Mouse (Mus musculus) ES-Bruce4 (cell line): ENCODE measurements at regions not wholly inside any gene's neighbourhood (a gene's known extent, or its start where the extent isn't known, plus 50 kb on each side); places are given as distances from the start of the nearest gene placed in this dataset.

ENCODE experiments used
- H3K27ac ChIP-seq: 2 replicates; pipeline ENCODE4 v1.5.1; 2012; ENCODE audit warnings: low read length, inconsistent platforms; ENCODE audit not compliant: insufficient read depth
- H3K27me3 ChIP-seq: 2 replicates; pipeline ENCODE4 v1.6.1; 2012; ENCODE audit warnings: mild to moderate bottlenecking, low read length, inconsistent platforms; ENCODE audit not compliant: control insufficient read depth, poor library complexity, insufficient read depth, severe bottlenecking
- H3K36me3 ChIP-seq: 2 replicates; pipeline ENCODE4 v1.6.1; 2012; ENCODE audit warnings: inconsistent platforms, mild to moderate bottlenecking, low read length, moderate library complexity; ENCODE audit not compliant: control insufficient read depth, poor library complexity, insufficient read depth, severe bottlenecking
- H3K4me1 ChIP-seq: one replicate; pipeline ENCODE4 v1.8.1; 2011; ENCODE audit warnings: low read length; ENCODE audit not compliant: control insufficient read depth, insufficient read depth
- H3K4me3 ChIP-seq: 2 replicates; pipeline ENCODE4 v1.5.1; 2011; ENCODE audit warnings: low read depth, mild to moderate bottlenecking, low read length
- H3K9ac ChIP-seq: 2 replicates; pipeline ENCODE4 v1.6.1; 2012; ENCODE audit warnings: low read depth, mild to moderate bottlenecking, inconsistent platforms; ENCODE audit not compliant: poor library complexity, severe bottlenecking
- H3K9me3 ChIP-seq: replicated peaks from 2 replicates; pipeline ENCODE4 v1.6.1; 2012; ENCODE audit warnings: mild to moderate bottlenecking, low read length, inconsistent platforms; ENCODE audit not compliant: control insufficient read depth, poor library complexity, insufficient read depth, severe bottlenecking
- CTCF ChIP-seq: IDR thresholded peaks from one replicate; pipeline ENCODE4 v1.8.1; 2011; ENCODE audit warnings: low read depth, low read length
- EP300 ChIP-seq: IDR thresholded peaks from 2 replicates; pipeline ENCODE4 v1.6.1; 2011; ENCODE audit warnings: low read depth, low read length; ENCODE audit not compliant: insufficient read depth
- POLR2A ChIP-seq: IDR thresholded peaks from one replicate; pipeline ENCODE4 v1.8.1; 2011; ENCODE audit warnings: low read length; ENCODE audit not compliant: insufficient read depth

DNA sequence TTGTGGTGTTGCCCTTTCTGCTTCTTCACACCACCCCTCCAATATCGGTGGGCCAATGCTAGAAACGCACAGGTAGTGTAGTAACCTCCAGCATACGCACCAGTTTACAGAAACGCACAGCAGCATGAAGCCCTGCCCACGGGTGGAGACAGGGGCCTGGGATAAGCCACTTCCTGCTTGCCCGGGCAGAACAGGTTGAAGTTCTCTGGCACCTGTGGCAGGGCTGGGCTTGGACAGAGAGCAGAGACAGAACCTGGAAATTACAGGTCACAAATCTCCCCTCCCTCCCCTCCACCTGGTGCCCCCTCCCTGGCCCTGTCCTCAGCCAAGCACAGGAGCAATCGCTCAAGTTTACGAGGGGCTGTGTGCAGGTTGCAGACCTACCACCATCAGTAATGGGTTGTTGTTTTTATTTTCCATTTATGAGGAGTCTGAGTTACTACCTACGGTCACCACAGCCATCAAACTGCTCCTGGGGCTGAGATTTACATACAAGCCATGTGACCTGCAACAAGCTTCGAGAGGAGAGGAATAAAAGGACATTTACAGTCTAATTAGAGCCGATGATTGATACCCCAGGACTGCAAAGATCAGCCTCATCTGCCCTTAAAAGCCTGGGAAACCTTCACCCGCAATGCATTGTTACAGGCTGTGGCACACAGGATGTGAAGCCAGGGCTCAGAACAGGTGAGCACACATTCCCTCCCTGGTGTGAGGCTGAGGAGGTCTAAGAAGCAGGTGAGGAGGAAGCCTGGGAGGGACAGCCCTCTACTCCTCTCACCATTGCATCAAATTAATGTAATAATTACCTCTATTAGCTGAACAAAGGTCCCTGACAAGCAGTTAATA lies 93.2 kb downstream of the Gm826 start:
- Histone ChIP-seq H3K36me3 (no peaks in the 10 kb centered on the region), H3K27me3 (no peaks in the 10 kb centered on the region), H3K4me3 (no peak overlapping the region), H3K27ac (no peak overlapping the region), H3K9me3 (no peaks in the 10 kb centered on the region), H3K4me1 (no peaks in the 10 kb centered on the region), H3K9ac (no peak overlapping the region)
- TF ChIP-seq POLR2A = no peak
- TF ChIP-seq CTCF = no peak
- TF ChIP-seq EP300 = no peak

DNA sequence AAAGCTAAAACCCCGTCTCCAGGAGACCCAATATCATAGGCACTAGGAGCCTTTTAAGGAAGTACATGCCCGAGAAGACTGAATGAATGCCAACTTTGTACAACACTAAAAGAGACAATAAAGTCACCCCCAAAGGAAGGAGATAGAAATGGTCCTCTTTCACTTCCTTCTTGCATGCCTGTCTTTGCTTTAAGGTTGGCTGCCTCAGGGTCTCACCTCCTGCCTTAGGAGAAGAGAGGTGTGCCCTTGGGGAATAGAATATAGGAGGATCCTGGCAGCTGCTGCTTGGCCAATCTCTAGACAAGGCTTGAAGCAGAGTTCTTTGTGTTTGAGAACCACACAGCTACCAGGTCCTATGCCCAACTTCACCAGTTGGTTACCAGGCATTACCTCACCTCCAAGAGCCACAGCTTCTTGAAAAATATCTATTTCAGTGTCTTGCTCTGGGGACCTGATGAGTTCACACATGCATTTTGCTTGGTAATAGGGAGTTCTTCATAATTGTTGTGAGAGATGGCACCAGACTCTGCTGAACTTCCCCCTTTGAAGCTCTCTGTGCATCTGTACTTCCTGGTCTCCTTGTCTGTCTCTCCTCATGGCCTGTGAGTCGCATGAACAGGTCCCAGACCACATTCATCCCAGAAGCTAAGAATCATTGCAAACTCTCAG lies 96.4 kb downstream of the Gm826 start:
- Histone ChIP-seq H3K4me3 (no peak overlapping the region), H3K9me3 (no peaks in the 10 kb centered on the region), H3K36me3 (no peaks in the 10 kb centered on the region), H3K27ac (no peak overlapping the region), H3K4me1 (no peaks in the 10 kb centered on the region), H3K27me3 (no peaks in the 10 kb centered on the region), H3K9ac (no peak overlapping the region)
- TF ChIP-seq POLR2A = no peak
- no peak for TF ChIP-seq CTCF
- TF ChIP-seq EP300 = no peak

DNA sequence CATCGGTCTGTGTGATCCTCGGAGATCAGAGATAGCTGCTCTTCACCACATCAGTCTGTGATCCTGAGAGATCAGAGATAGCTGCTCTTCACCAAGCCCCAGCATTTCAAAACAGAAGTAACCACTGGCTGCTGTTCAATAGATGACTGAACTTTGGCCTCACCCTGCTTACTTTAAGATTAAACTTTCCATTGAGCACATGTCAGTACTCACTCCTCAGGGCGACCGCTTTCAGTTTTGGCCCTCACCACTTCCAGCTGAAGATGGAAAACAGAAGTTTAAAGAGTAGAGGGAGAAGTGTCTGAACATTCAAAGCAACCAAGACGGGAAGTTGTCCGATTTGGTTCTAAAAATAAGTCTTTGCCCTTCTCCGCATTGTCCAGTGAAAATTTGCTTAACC lies 97.2 kb downstream of the Gm826 start:
- no peaks in the 10 kb centered on the region for H3K4me1 ChIP-seq

DNA sequence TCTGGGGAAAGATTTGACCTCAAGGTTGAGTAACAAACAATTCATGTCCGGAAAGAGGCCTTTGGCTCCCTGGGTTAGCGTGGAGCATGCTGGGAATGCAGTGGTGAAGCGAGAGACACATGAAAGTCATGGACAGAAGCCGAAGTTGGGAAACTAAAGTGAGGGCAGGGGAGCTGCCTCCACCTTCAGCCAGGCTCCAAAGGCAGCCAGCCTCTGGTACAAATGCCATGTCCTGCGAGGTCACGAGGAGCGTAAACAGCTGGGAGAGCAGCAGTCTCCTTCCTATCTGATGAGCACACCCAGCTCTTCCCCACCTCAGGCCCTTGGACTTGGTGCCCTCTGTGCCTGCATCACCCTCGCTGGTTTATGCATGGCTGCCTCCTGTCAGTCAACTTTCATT lies 103.2 kb downstream of the Gm826 start:
- no peaks in the 10 kb centered on the region for H3K27me3 ChIP-seq
- no peak overlapping the region for H3K27ac ChIP-seq
- no peaks in the 10 kb centered on the region for H3K9me3 ChIP-seq
- H3K4me3 ChIP-seq = no peak overlapping the region
- TF ChIP-seq POLR2A = no peak
- TF ChIP-seq CTCF = no peak
- no peak for TF ChIP-seq EP300
- H3K4me1 ChIP-seq = no peaks in the 10 kb centered on the region
- H3K9ac ChIP-seq = no peak overlapping the region
- no peaks in the 10 kb centered on the region for H3K36me3 ChIP-seq

More for the DNA sequence above, 97.2 kb downstream of the Gm826 start:
- Histone ChIP-seq H3K9ac (no peak overlapping the region), H3K4me3 (no peak overlapping the region), H3K27me3 (no peaks in the 10 kb centered on the region), H3K27ac (no peak overlapping the region), H3K36me3 (no peaks in the 10 kb centered on the region), H3K9me3 (no peaks in the 10 kb centered on the region)
- TF ChIP-seq CTCF (no peak), EP300 (no peak), POLR2A (no peak)

DNA sequence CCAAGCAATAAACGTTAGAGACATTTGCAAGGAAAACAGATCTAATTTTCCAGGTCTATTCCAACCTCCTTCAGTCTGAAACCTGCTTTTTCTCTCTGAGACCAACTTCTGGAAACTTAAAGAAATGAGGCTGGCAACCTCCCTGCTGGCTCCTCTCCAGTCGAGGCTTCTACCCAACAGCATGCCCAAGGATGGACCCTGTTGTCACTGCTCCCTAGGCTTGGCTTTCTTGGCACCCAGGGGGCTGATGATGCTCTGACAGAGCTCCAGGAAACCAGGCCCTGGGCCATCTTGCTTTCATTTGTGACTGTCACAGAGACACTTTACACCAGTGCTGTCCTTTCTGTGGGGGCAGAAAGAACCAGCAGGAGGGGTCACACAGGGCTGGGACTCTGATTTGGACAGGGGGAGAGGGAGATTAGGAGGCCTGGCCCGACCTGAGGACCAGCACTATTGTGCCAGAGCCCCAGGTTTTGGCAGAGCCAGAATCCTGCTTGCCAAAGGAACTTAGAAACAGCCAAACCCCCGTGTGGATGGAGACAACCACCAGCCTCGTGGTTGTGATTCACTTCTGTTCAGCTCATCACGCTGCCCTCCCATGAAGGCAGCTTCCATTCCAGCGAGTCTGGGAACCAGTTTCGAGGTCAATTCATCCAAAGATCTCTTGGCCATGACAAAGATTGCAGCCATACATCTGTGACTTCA lies 105.5 kb downstream of the Gm826 start:
- TF ChIP-seq EP300 = no peak
- TF ChIP-seq CTCF = no peak
- TF ChIP-seq POLR2A = no peak
- no peaks in the 10 kb centered on the region for H3K27me3 ChIP-seq
- H3K9ac ChIP-seq = no peak overlapping the region
- H3K36me3 ChIP-seq = no peaks in the 10 kb centered on the region
- H3K4me3 ChIP-seq = no peak overlapping the region
- no peaks in the 10 kb centered on the region for H3K4me1 ChIP-seq
- H3K9me3 ChIP-seq = no peaks in the 10 kb centered on the region
- H3K27ac ChIP-seq = no peak overlapping the region

- Histone ChIP-seq H3K9me3 (no peaks in the 10 kb centered on the region), H3K4me1 (no peaks in the 10 kb centered on the region), H3K27ac (no peak overlapping the region), H3K27me3 (no peaks in the 10 kb centered on the region), H3K36me3 (no peaks in the 10 kb centered on the region), H3K9ac (no peak overlapping the region), H3K4me3 (no peak overlapping the region)
- TF ChIP-seq POLR2A (no peak), CTCF (no peak), EP300 (no peak)
Measured at GRCm38 (mm10) chr2:160225450-160225849, 108.5 kb downstream of the Gm826 start.
